Mouse (Mus musculus): Measurements from ENCODE around the gene Srpk2.

- TF ChIP-seq CTCF (IDR thresholded peaks at IDR 0.05; ENCODE audit: low read depth) (no peak), EP300 (optimal IDR thresholded peaks at IDR 0.05) (no peak)
These were observed 86.4 kb downstream of the Srpk2 start for GRCm38 (mm10) chr5:23597999-23598398.
